Mouse (Mus musculus): ENCODE results near the gene Uspl1. TPM values are rescaled to one million over a fixed set of nuclear protein-coding genes. Genes with fewer than 3 reads are reported as not detected.
"Not testable (repeated sequence)": the region's sequence is repeated elsewhere in the genome, so short reads cannot be mapped to it uniquely, and the experiment has no call there.

Gene Uspl1
- 45.9 and 53.7 TPM in 2 replicates for polyA plus RNA-seq (2016; fragmentation: Nextera tagmentation; extraction: Ambion mirVana)

- peaks cover 17% of the 10 kb centered on the region for H3K36me3 ChIP-seq
Measured at GRCm38 (mm10) chr5:149184104-149184843, at the start of gene Uspl1, which contains the start of gene Hmgb1. TSS of gene Uspl1 (plus strand) at chr5:149184350. TSS of gene Hmgb1 (minus strand) at chr5:149184489.

GRCm38 (mm10) chr5:149134751-149135454 lies 49.2 kb upstream of the Uspl1 start:
- H3K36me3 ChIP-seq = no peaks in the 10 kb centered on the region
- H3K27ac ChIP-seq = peak overlapping the region; percentile 30; the same call in 1 of the 2 replicates
- H3K27me3 ChIP-seq (ENCODE audit: insufficient read depth, poor library complexity, severe bottlenecking) = no peaks in the 10 kb centered on the region
- peaks cover 17% of the 10 kb centered on the region; the same call in 1 of the 2 replicates for H3K4me1 ChIP-seq
- no peaks in the 10 kb centered on the region for H3K9me3 ChIP-seq
- H3K4me3 ChIP-seq = no peak overlapping the region
- no peak for DNase-seq (ENCODE audit: low spot score)
- WGBS = 57% methylated on average over 10 of the region's 10 CpGs

More at GRCm38 (mm10) chr5:149184104-149184843, at the start of gene Uspl1, which contains the start of gene Hmgb1:
- under 1% methylated on average over 59 of the region's 59 CpGs for WGBS
- Histone ChIP-seq H3K4me3 (peak within 1 kb of the TSS; percentile 83), H3K4me1 (peaks cover 29% of the 10 kb centered on the region), H3K27ac (peak within 1 kb of the TSS; percentile 97), H3K9me3 (no peaks in the 10 kb centered on the region), H3K27me3 (ENCODE audit: insufficient read depth, poor library complexity, severe bottlenecking) (no peaks in the 10 kb centered on the region)
- DNase-seq (ENCODE audit: low spot score) = peak; percentile 99

- Histone ChIP-seq H3K36me3 (no peaks in the 10 kb centered on the region), H3K27me3 (ENCODE audit: insufficient read depth, poor library complexity, severe bottlenecking) (no peaks in the 10 kb centered on the region), H3K4me3 (no peak overlapping the region), H3K4me1 (peaks cover 17% of the 10 kb centered on the region; the same call in 1 of the 2 replicates), H3K9me3 (no peaks in the 10 kb centered on the region), H3K27ac (no peak overlapping the region)
- DNase-seq (ENCODE audit: low spot score) = no peak
- 73% methylated on average over 10 of the region's 10 CpGs for WGBS
Measured at GRCm38 (mm10) chr5:149135455-149136354, 48.4 kb upstream of the Uspl1 start.

- no peak for DNase-seq (ENCODE audit: low spot score)
- Histone ChIP-seq H3K27me3 (ENCODE audit: insufficient read depth, poor library complexity, severe bottlenecking) (no peaks in the 10 kb centered on the region), H3K9me3 (no peaks in the 10 kb centered on the region), H3K36me3 (no peaks in the 10 kb centered on the region), H3K4me1 (peaks cover 17% of the 10 kb centered on the region; the same call in 1 of the 2 replicates), H3K27ac (no peak overlapping the region), H3K4me3 (no peak overlapping the region)
- WGBS = 70% methylated on average over 4 of the region's 4 CpGs
Measured at GRCm38 (mm10) chr5:149136933-149137365, 47.2 kb upstream of the Uspl1 start.

- H3K4me3 ChIP-seq = no peak overlapping the region
- 68% methylated on average over 3 of the region's 3 CpGs for WGBS
- H3K4me1 ChIP-seq = peaks cover 13% of the 10 kb centered on the region; the same call in 1 of the 2 replicates
- H3K36me3 ChIP-seq = no peaks in the 10 kb centered on the region
- H3K27ac ChIP-seq = no peak overlapping the region
- no peak for DNase-seq (ENCODE audit: low spot score)
- no peaks in the 10 kb centered on the region for H3K27me3 ChIP-seq (ENCODE audit: insufficient read depth, poor library complexity, severe bottlenecking)
- H3K9me3 ChIP-seq = no peaks in the 10 kb centered on the region
Measured at GRCm38 (mm10) chr5:149137447-149137846, 46.7 kb upstream of the Uspl1 start.

GRCm38 (mm10) chr5:149138087-149138486 lies 46.1 kb upstream of the Uspl1 start:
- not testable (repeated sequence) for H3K9me3 ChIP-seq; DNase-seq (ENCODE audit: low spot score); H3K27ac ChIP-seq; H3K36me3 ChIP-seq; H3K27me3 ChIP-seq (ENCODE audit: insufficient read depth, poor library complexity, severe bottlenecking); H3K4me3 ChIP-seq
- 89% methylated on average over 6 of the region's 6 CpGs for WGBS
- peaks cover 12% of the 10 kb centered on the region; the same call in 1 of the 2 replicates for H3K4me1 ChIP-seq

- Histone ChIP-seq H3K9me3 (no peaks in the 10 kb centered on the region), H3K4me1 (peaks cover 5% of the 10 kb centered on the region; the same call in 1 of the 2 replicates), H3K4me3 (no peak overlapping the region), H3K27me3 (ENCODE audit: insufficient read depth, poor library complexity, severe bottlenecking) (no peaks in the 10 kb centered on the region), H3K27ac (no peak overlapping the region), H3K36me3 (no peaks in the 10 kb centered on the region)
- 48% methylated on average over 9 of the region's 9 CpGs for WGBS
- no peak for DNase-seq (ENCODE audit: low spot score)
Measured at GRCm38 (mm10) chr5:149140336-149140735, 43.8 kb upstream of the Uspl1 start.

- DNase-seq (ENCODE audit: low spot score); H3K27ac ChIP-seq; H3K36me3 ChIP-seq; H3K4me1 ChIP-seq; H3K27me3 ChIP-seq (ENCODE audit: insufficient read depth, poor library complexity, severe bottlenecking); H3K9me3 ChIP-seq; H3K4me3 ChIP-seq: not testable (repeated sequence)
- 100% methylated on average over 1 of the region's 1 CpGs for WGBS
Measured at GRCm38 (mm10) chr5:149141155-149141554, 43.0 kb upstream of the Uspl1 start.

- H3K4me1 ChIP-seq = no peaks in the 10 kb centered on the region; the same call in 1 of the 2 replicates
- 66% methylated on average over 25 of the region's 25 CpGs for WGBS
- no peak for DNase-seq (ENCODE audit: low spot score)
- H3K27ac ChIP-seq = no peak overlapping the region
- no peaks in the 10 kb centered on the region for H3K9me3 ChIP-seq
- no peaks in the 10 kb centered on the region for H3K36me3 ChIP-seq
- H3K4me3 ChIP-seq = no peak overlapping the region
- H3K27me3 ChIP-seq (ENCODE audit: insufficient read depth, poor library complexity, severe bottlenecking) = no peaks in the 10 kb centered on the region
Measured at GRCm38 (mm10) chr5:149143766-149144375, 40.3 kb upstream of the Uspl1 start.

GRCm38 (mm10) chr5:149146691-149147090 lies 37.5 kb upstream of the Uspl1 start:
- 77% methylated on average over 7 of the region's 7 CpGs for WGBS
- no peak overlapping the region for H3K4me3 ChIP-seq
- no peak overlapping the region for H3K27ac ChIP-seq
- no peaks in the 10 kb centered on the region for H3K9me3 ChIP-seq
- peak; percentile 54 for DNase-seq (ENCODE audit: low spot score)
- H3K36me3 ChIP-seq = no peaks in the 10 kb centered on the region
- no peaks in the 10 kb centered on the region for H3K27me3 ChIP-seq (ENCODE audit: insufficient read depth, poor library complexity, severe bottlenecking)
- no peaks in the 10 kb centered on the region; the same call in 1 of the 2 replicates for H3K4me1 ChIP-seq

- no peaks in the 10 kb centered on the region for H3K27me3 ChIP-seq (ENCODE audit: insufficient read depth, poor library complexity, severe bottlenecking)
- H3K27ac ChIP-seq = 0 out of 2 replicates have a peak overlapping the region, but pooled peaks have one; percentile 29
- peaks cover 4% of the 10 kb centered on the region; the same call in 1 of the 2 replicates for H3K4me1 ChIP-seq
- WGBS = 48% methylated on average over 8 of the region's 8 CpGs
- no peaks in the 10 kb centered on the region for H3K9me3 ChIP-seq
- no peak for DNase-seq (ENCODE audit: low spot score)
- no peak overlapping the region for H3K4me3 ChIP-seq
- H3K36me3 ChIP-seq = no peaks in the 10 kb centered on the region
Measured at GRCm38 (mm10) chr5:149147386-149148000, 36.7 kb upstream of the Uspl1 start.

Measured in heart, embryonic 10.5 days (tissue).